Mouse (Mus musculus) kidney, adult 2 months (tissue): Measurements from ENCODE around the gene Vti1a.

Experiments used
- CTCF ChIP-seq: fragments of 200-500 bp; conservative IDR thresholded peaks from 2 replicates; pipeline ENCODE4 v1.5.1; 2011; ENCODE audit warnings: low read depth, mild to moderate bottlenecking, control low read depth, low read length, moderate library complexity, mixed read lengths; ENCODE audit not compliant: insufficient read depth, insufficient read length
- POLR2A ChIP-seq: fragments of 200-500 bp; IDR thresholded peaks from one replicate; pipeline ENCODE4 v1.6.1; 2011; ENCODE audit warnings: low read depth, low read length, control low read depth

DNA sequence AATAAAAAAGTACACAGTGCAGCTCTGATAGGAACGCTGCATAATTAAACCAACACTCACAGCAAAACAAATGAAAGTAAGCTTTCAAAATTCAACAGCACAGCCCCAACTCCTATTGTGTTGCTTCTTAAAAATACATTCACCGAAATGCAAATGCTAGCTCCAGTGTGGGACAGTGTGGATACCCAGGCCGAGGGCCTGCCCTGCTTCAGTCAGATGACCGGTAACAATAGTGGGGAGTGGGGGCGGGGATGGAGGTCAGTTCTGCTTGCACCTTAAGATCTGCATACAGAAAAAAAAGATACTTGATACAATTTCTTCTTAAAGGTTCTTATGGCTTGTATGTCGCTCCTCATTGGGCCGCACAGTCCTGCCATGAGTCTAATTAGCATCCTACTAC, 65.2 kb downstream of the Vti1a start:
- TF ChIP-seq CTCF (no peak), POLR2A (no peak)
